Mouse (Mus musculus) C2C12 (cell line): ENCODE measurements at regions not wholly inside any gene's neighbourhood (a gene's known extent, or its start where the extent isn't known, plus 50 kb on each side); places are given as distances from the start of the nearest gene placed in this dataset.

ENCODE experiments used
- H3K27me3 ChIP-seq: one replicate; pipeline ENCODE4 v1.6.1; 2011; ENCODE audit not compliant: control insufficient read depth, insufficient read depth, insufficient read length
- H3K36me3 ChIP-seq: one replicate; pipeline ENCODE4 v1.6.1; 2011; ENCODE audit not compliant: control insufficient read depth, insufficient read depth
- H3K4me3 ChIP-seq: one replicate; pipeline ENCODE4 v1.5.1; 2011; ENCODE audit warnings: mild to moderate bottlenecking, control low read depth; ENCODE audit not compliant: poor library complexity, insufficient read depth, severe bottlenecking
- H3K79me2 ChIP-seq: one replicate; pipeline ENCODE4 v1.6.1; 2011; ENCODE audit not compliant: control insufficient read depth, insufficient read depth
- H3K79me3 ChIP-seq: one replicate; pipeline ENCODE4 v1.6.1; 2011; ENCODE audit warnings: low read depth, control low read depth
- H3ac ChIP-seq: one replicate; pipeline ENCODE3; 2011; ENCODE audit warnings: low read depth; ENCODE audit not compliant: control insufficient read depth, insufficient read length
- CEBPB ChIP-seq: IDR thresholded peaks from one replicate; pipeline ENCODE4 v1.6.1; 2011; ENCODE audit warnings: low read depth, mild to moderate bottlenecking, control low read depth, moderate library complexity
- CTCF ChIP-seq: IDR thresholded peaks from one replicate; pipeline ENCODE4 v1.5.1; 2011; ENCODE audit not compliant: control insufficient read depth, insufficient read depth, insufficient read length
- FOSL1 ChIP-seq: IDR thresholded peaks from one replicate; pipeline ENCODE4 v1.8.0; 2011; ENCODE audit warnings: mild to moderate bottlenecking, low read length; ENCODE audit not compliant: poor library complexity, insufficient read depth, severe bottlenecking
- MAX ChIP-seq: IDR thresholded peaks from one replicate; pipeline ENCODE4 v1.6.1; 2011; ENCODE audit warnings: mild to moderate bottlenecking, control low read depth
- MYOD1 ChIP-seq: IDR thresholded peaks from one replicate; pipeline ENCODE4 v1.6.1; 2011; ENCODE audit warnings: low read depth; ENCODE audit not compliant: control insufficient read depth, insufficient read length
- MYOG ChIP-seq: IDR thresholded peaks from one replicate; pipeline ENCODE4 v1.6.1; 2011; ENCODE audit not compliant: control insufficient read depth, insufficient read length; ENCODE audit errors: extremely low read depth
- USF1 ChIP-seq: IDR thresholded peaks from one replicate; pipeline ENCODE4 v1.6.1; 2011; ENCODE audit warnings: low read depth, mild to moderate bottlenecking, control low read depth, moderate library complexity

GRCm38 (mm10) chr15:36939153-36939552, 68.4 kb downstream of the Zfp706 start:
- H3K79me2 ChIP-seq: no peaks in the 10 kb centered on the region
- peak overlapping the region; percentile 57 for H3ac ChIP-seq
- peak overlapping the region; percentile 25 for H3K4me3 ChIP-seq
- H3K79me3 ChIP-seq: no peaks in the 10 kb centered on the region
- no peaks in the 10 kb centered on the region for H3K36me3 ChIP-seq
- TF ChIP-seq CTCF (no peak), CEBPB (no peak), USF1 (no peak), MYOG (no peak)
- no peaks in the 10 kb centered on the region for H3K27me3 ChIP-seq

GRCm38 (mm10) chr15:36938511-36939150, 68.9 kb downstream of the Zfp706 start:
- TF ChIP-seq MYOD1 (peak; percentile 56), MAX (peak; percentile 86), USF1 (no peak), CEBPB (no peak), FOSL1 (peak; percentile 19)
- no peaks in the 10 kb centered on the region for H3K36me3 ChIP-seq
- H3K79me3 ChIP-seq: no peaks in the 10 kb centered on the region
- no peaks in the 10 kb centered on the region for H3K79me2 ChIP-seq
- H3K27me3 ChIP-seq: no peaks in the 10 kb centered on the region
- peak overlapping the region; percentile 57 for H3ac ChIP-seq
- H3K4me3 ChIP-seq: peak overlapping the region; percentile 25

GRCm38 (mm10) chr15:36937757-36938498, 69.6 kb downstream of the Zfp706 start:
- no peaks in the 10 kb centered on the region for H3K79me3 ChIP-seq
- no peaks in the 10 kb centered on the region for H3K79me2 ChIP-seq
- H3K27me3 ChIP-seq: no peaks in the 10 kb centered on the region
- TF ChIP-seq CTCF: no peak
- no peak for TF ChIP-seq MYOG
- TF ChIP-seq FOSL1: no peak
- no peak for TF ChIP-seq CEBPB
- TF ChIP-seq MYOD1: no peak
- TF ChIP-seq USF1: no peak
- no peak for TF ChIP-seq MAX
- no peaks in the 10 kb centered on the region for H3K36me3 ChIP-seq
- no peak overlapping the region for H3K4me3 ChIP-seq
- peak overlapping the region; percentile 32 for H3ac ChIP-seq

GRCm38 (mm10) chr15:36937067-36937657, 70.4 kb downstream of the Zfp706 start:
- Histone ChIP-seq H3K4me3 (no peak overlapping the region), H3K27me3 (no peaks in the 10 kb centered on the region), H3ac (no peak overlapping the region), H3K36me3 (no peaks in the 10 kb centered on the region), H3K79me3 (no peaks in the 10 kb centered on the region), H3K79me2 (no peaks in the 10 kb centered on the region)
- TF ChIP-seq USF1 (peak; percentile 79), CEBPB (peak; percentile 57), MAX (peak; percentile 65), MYOG (no peak), CTCF (no peak)

GRCm38 (mm10) chr15:36934801-36935200, 72.8 kb downstream of the Zfp706 start:
- Histone ChIP-seq H3K79me3 (no peaks in the 10 kb centered on the region), H3K36me3 (no peaks in the 10 kb centered on the region), H3K27me3 (no peaks in the 10 kb centered on the region), H3ac (no peak overlapping the region), H3K4me3 (no peak overlapping the region), H3K79me2 (no peaks in the 10 kb centered on the region)
- TF ChIP-seq FOSL1 (no peak), MAX (no peak), USF1 (no peak), MYOD1 (no peak)

- H3K4me3 ChIP-seq: no peak overlapping the region
- no peaks in the 10 kb centered on the region for H3K36me3 ChIP-seq
- no peaks in the 10 kb centered on the region for H3K27me3 ChIP-seq
- no peaks in the 10 kb centered on the region for H3K79me3 ChIP-seq
- TF ChIP-seq CTCF (no peak), MYOG (no peak), USF1 (no peak), MYOD1 (no peak), MAX (no peak), CEBPB (no peak)
- no peak overlapping the region for H3ac ChIP-seq
- H3K79me2 ChIP-seq: no peaks in the 10 kb centered on the region
These were observed 74.0 kb downstream of the Zfp706 start for GRCm38 (mm10) chr15:36933581-36933991.
